In genomic region chr1:21079217-21079773, GRCm38 (mm10) we compare ENCODE assay signal across 8 mouse cellular contexts. TPM values are rescaled to one million over a fixed set of nuclear protein-coding genes. Genes with fewer than 3 reads are reported as not detected.
A peak's percentile ranks its signal among the peaks of the same experiment; 100 is the strongest.
DNase-seq lines count a peak whose midpoint lies in the region; ATAC-seq and TF ChIP-seq lines count a peak whose summit lies in the region.

Gene Tram2, minus strand, starts transcription at chr1:21079229.

- peak; percentile 82 for ATAC-seq in activated CD4-positive, CD25-positive, alpha-beta regulatory T cell, adult 4 months
- ATAC-seq in common myeloid progenitor, adult 5-6 weeks (replicated peaks; ENCODE audit: low read depth, poor library complexity, severe bottlenecking): peak; percentile 79

- TF ChIP-seq CTCF in left cerebral cortex, adult 2 months (IDR thresholded peaks at IDR 0.05): no peak; the same call in 1 of the 2 replicates

- DNase-seq in gastrocnemius, adult 8-10 months (ENCODE audit: low spot score in 2 of 2): peak; percentile 89 to 91
- peak; percentile 33 for DNase-seq in hindlimb bud, embryonic 11.5 days (ENCODE audit: extremely low spot score, low read depth, low spot score)
- peak; percentile 90 to 91 for DNase-seq in left cerebral cortex, adult 2 months (ENCODE audit: extremely low spot score in 1 of 2, low spot score in 2 of 2)
- peak; percentile 82 for DNase-seq in retina, postnatal 7 days (ENCODE audit: low read depth, low spot score)
- DNase-seq in urinary bladder, adult 18-20 months (ENCODE audit: low spot score in 2 of 2): peak; percentile 93 to 94

- peak within 1 kb of the TSS; percentile 87 for H3K4me3 ChIP-seq in left cerebral cortex, adult 2 months
- peak within 1 kb of the TSS; percentile 70 for H3K4me3 ChIP-seq in macrophage (ENCODE audit: inconsistent target)

- intact Hi-C loops in left cerebral cortex, adult 2 months (cut with DNase I): loop anchor here (2.0 to 5.0 kb wide), 2 partner anchors 128 to 142 kb away; partner anchors contain the start of gene Efhc1

- H3K27ac ChIP-seq in left cerebral cortex, adult 2 months: peak within 1 kb of the TSS; percentile 79
- peak within 1 kb of the TSS; percentile 48 for H3K27ac ChIP-seq in macrophage

- under 1% methylated on average over 43 of the region's 52 CpGs for WGBS in macrophage (ENCODE audit: missing documents)

- H3K36me3 ChIP-seq in macrophage (ENCODE audit: inconsistent target): no peaks in the 10 kb centered on the region

- H3K79me2 ChIP-seq in macrophage (ENCODE audit: inconsistent target): peaks cover 7% of the 10 kb centered on the region; the same call in 1 of the 2 replicates

RNA-seq across cellular contexts. Expression of gene Tram2, which starts in this region (rescaled TPM):
- 1 to 10 TPM; 8.0 to 8.9 TPM for polyA plus RNA-seq in activated CD4-positive, CD25-positive, alpha-beta regulatory T cell, adult 4 months (2017; shearing (Covaris generic))
- total RNA-seq in common myeloid progenitor, adult 5-6 weeks (2017): 2.3 and 4.5 TPM in 2 replicates
- 1 to 10 TPM; 1.7 to 2.3 (median 1.8) TPM for total RNA-seq in gastrocnemius, adult 8-10 months (2022)
- 1 to 10 TPM; 1.0 to 1.3 TPM for total RNA-seq in left cerebral cortex, adult 2 months (2021)
- total RNA-seq in macrophage (2018; cell fraction: chromatin; rRNA removed): 10 to 100 TPM in 1 of 26 experiments, 1 to 10 TPM in 25; 3.2 to 20.7 (median 5.1) TPM
- total RNA-seq in macrophage (2018; cell fraction: cytosol; rRNA removed): 10 to 100 TPM in 2 of 26 experiments, 1 to 10 TPM in 24; 4.1 to 11.1 (median 6.3) TPM
- total RNA-seq in macrophage (2018; cell fraction: nucleus; rRNA removed): 10 to 100 TPM in 5 of 26 experiments, 1 to 10 TPM in 21; 5.9 to 23.7 (median 8.2) TPM
- polyA plus RNA-seq in macrophage (2018): 3.8 to 6.1 TPM (median 4.3 TPM) in 3 replicates

Comparison
In these comparisons a context has a peak if more than half of its experiments do, and no peak if none do; other contexts are left out.
1. Peak in every context shown above with its lines: DNase-seq, ATAC-seq, H3K4me3 ChIP-seq and H3K27ac ChIP-seq.
2. DNase-seq: peak in every context shown above with its lines; median percentile 94 in urinary bladder, adult 18-20 months; 90 in left cerebral cortex, adult 2 months; 90 in gastrocnemius, adult 8-10 months; 82 in retina, postnatal 7 days; 33 in hindlimb bud, embryonic 11.5 days.